In genomic region chr17:80779782-80780181, GRCm38 (mm10) we compare ENCODE assay signal across 10 mouse cellular contexts. TPM values are rescaled to one million over a fixed set of nuclear protein-coding genes. Genes with fewer than 3 reads are reported as not detected.
DNase-seq lines count a peak whose midpoint lies in the region; ATAC-seq and TF ChIP-seq lines count a peak whose summit lies in the region.
"Had no signal": no experiment of that assay in that cellular context is flagged by ENCODE, and none has a peak within 500 bp of the region (broad histone marks: within the 10 kb centered on the region; RNA-seq: fewer than 3 reads in every experiment).

No protein-coding gene starts in this region.

- H3K36me3 ChIP-seq in lung, embryonic 15.5 days = no peaks in the 10 kb centered on the region
- no peaks in the 10 kb centered on the region for H3K36me3 ChIP-seq in lung, postnatal 0 days (ENCODE audit: insufficient read depth, low read length)
- H3K36me3 ChIP-seq: liver, embryonic 15.5 days had no signal

- peak; percentile 52; the same call in 1 of the 2 replicates for ATAC-seq in frontal cortex, adult (ENCODE audit: low TSS enrichment)
- peak; percentile 33; the same call in 1 of the 2 replicates for ATAC-seq in lung, embryonic 15.5 days (ENCODE audit: borderline replicate concordance, extremely low read depth, low FRiP score, low TSS enrichment)
- ATAC-seq in lung, postnatal 0 days = no peak

- no peak overlapping the region for H3K4me3 ChIP-seq in lung, embryonic 15.5 days
- no peak overlapping the region for H3K4me3 ChIP-seq in lung, postnatal 0 days (ENCODE audit: low read depth, low read length)
- H3K4me3 ChIP-seq: layer of hippocampus, adult 2 months; liver, embryonic 15.5 days had no signal

- H3K4me2 ChIP-seq in lung, embryonic 15.5 days = no peak overlapping the region
- no peak overlapping the region for H3K4me2 ChIP-seq in lung, postnatal 0 days (replicated peaks; ENCODE audit: low read depth, low read length)
- H3K4me2 ChIP-seq: liver, embryonic 15.5 days had no signal

- H3K9me3 ChIP-seq in lung, embryonic 15.5 days = no peaks in the 10 kb centered on the region
- H3K9me3 ChIP-seq in lung, postnatal 0 days (ENCODE audit: low read length) = no peaks in the 10 kb centered on the region
- H3K9me3 ChIP-seq: liver, embryonic 15.5 days had no signal

- H3K4me1 ChIP-seq in lung, embryonic 15.5 days = peaks cover 29% of the 10 kb centered on the region
- peaks cover 5% of the 10 kb centered on the region; the same call in 1 of the 2 replicates for H3K4me1 ChIP-seq in lung, postnatal 0 days (ENCODE audit: insufficient read depth, low read depth, low read length)
- H3K4me1 ChIP-seq: liver, embryonic 15.5 days had no signal

- 42% methylated on average over 6 of the region's 6 CpGs for WGBS in lung, embryonic 15.5 days
- WGBS in lung, postnatal 0 days = 57% methylated on average over 6 of the region's 6 CpGs

- no peak for DNase-seq in frontal cortex, postnatal 14 days (ENCODE audit: low spot score in 2 of 2)
- no peak for DNase-seq in lung, postnatal 0 days (ENCODE audit: low spot score)
- peak; percentile 33 to 58 for DNase-seq in gastrocnemius, adult 8-10 months (ENCODE audit: low spot score in 2 of 2)
- DNase-seq in lung, postnatal 10 days = peak; percentile 58
- no peak for DNase-seq in ovary, postnatal 10 days (ENCODE audit: low spot score)
- DNase-seq in kidney, adult 8-10 months = no peak

- H3K27ac ChIP-seq in lung, embryonic 15.5 days = peak overlapping the region; percentile 70
- no peak overlapping the region for H3K27ac ChIP-seq in lung, postnatal 0 days (ENCODE audit: low read length)
- H3K27ac ChIP-seq: layer of hippocampus, adult 2 months; liver, embryonic 15.5 days had no signal

- no peak overlapping the region for H3K9ac ChIP-seq in lung, embryonic 15.5 days
- no peak overlapping the region for H3K9ac ChIP-seq in lung, postnatal 0 days (replicated peaks; ENCODE audit: low read depth)
- H3K9ac ChIP-seq: liver, embryonic 15.5 days had no signal

- no peak for TF ChIP-seq EP300 in lung, postnatal 0 days (IDR thresholded peaks at IDR 0.05)

- TF ChIP-seq CTCF in lung, postnatal 0 days (IDR thresholded peaks at IDR 0.05) = no peak

- no peaks in the 10 kb centered on the region for H3K27me3 ChIP-seq in lung, embryonic 15.5 days
- H3K27me3 ChIP-seq in lung, postnatal 0 days (replicated peaks; ENCODE audit: insufficient read depth, low read length) = no peaks in the 10 kb centered on the region
- H3K27me3 ChIP-seq: liver, embryonic 15.5 days had no signal

RNA-seq across cellular contexts. Expression of gene Map4k3, which starts 51.5 kb away (rescaled TPM):
- polyA plus RNA-seq in lung, embryonic 15.5 days (2015; fragmentation: Nextera tagmentation; extraction: Ambion mirVana) = 44.6 and 46.4 TPM in 2 replicates
- polyA plus RNA-seq in lung, postnatal 0 days (2015; fragmentation: Nextera tagmentation; extraction: Ambion mirVana) = 37.5 and 44.2 TPM in 2 replicates
- total RNA-seq in gastrocnemius, adult 8-10 months (2022) = 10 to 100 TPM; 11.9 to 12.7 (median 12.4) TPM

Comparison
In these comparisons a context has a peak if more than half of its experiments do, and no peak if none do; other contexts are left out.
1. DNase-seq: peak in gastrocnemius, adult 8-10 months (2 of 2) and lung, postnatal 10 days (single experiment); none in frontal cortex, postnatal 14 days (0 of 2), lung, postnatal 0 days (single experiment), ovary, postnatal 10 days (single experiment) and kidney, adult 8-10 months (0 of 2).